Mouse (Mus musculus): ENCODE results near the gene Mroh2b.

Gene Mroh2b

DNA sequence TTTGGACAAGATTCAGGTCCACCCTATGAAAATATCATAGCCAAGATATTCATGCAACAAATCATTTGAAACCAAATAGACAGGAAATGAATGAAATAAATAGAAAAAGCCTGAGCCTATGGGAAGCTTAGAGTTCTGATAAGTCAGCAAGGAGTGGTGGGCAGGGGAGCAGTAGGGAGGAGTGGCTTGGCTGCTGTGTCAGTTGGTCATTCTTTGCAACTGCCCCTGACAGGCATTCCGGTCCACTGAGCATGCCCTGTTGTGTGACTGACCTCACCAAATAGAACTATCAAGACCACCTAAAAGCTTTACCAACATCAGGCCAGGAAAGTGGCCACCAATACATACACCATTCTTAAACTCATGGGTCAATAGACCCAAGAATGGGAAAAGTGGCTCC lies at the start of gene Mroh2b:
Gene Mroh2b (plus strand): TSS at position 301 of the 400 bp plus-strand sequence.
- no peak for DNase-seq (ENCODE audit: low spot score in 2 of 2)

DNA sequence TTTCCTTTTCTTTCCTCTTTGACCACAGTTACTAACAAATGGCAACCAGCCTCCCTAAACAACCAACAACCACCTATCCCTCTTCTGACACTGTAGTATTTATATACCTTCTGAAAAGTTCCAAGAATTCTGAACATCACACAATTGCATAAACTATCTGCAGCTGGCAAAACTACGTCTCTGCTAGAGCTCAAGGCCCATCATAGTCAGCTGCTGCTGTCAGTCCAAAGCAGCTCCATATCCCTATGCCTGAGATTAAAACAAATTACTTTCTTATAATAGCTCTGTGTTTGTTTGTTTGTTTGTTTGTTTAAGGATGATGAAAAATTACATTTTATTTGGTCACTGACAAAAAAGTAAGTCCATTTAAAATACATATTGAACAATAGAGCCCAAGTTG lies 48.5 kb upstream of the Mroh2b start:
- no peak for DNase-seq (ENCODE audit: low spot score in 2 of 2)

DNA sequence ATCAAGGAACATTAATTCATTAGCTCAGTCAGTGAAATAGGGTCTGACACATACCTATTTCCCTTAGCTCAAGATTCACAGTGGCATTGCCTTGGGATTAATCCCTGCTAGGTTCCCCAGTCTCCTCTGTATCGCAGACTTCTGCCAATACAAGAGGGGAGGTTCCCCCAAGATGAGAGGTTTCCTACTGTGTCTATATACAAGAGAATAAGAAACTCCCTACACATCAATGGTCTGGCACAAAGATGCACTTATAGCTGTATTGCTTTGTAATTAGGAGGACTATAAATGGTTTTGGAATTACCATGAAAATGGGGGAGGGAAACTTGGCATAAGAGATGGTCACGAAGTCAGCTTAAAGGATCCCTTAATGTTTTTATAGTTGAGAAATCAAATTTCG lies 3.6 kb upstream of the Mroh2b start:
- DNase-seq (ENCODE audit: low spot score in 2 of 2), result no peak

- DNase-seq (ENCODE audit: low spot score in 2 of 2), result no peak
These were observed 36.2 kb downstream of the Mroh2b start for GRCm38 (mm10) chr15:4934731-4935130.

DNA sequence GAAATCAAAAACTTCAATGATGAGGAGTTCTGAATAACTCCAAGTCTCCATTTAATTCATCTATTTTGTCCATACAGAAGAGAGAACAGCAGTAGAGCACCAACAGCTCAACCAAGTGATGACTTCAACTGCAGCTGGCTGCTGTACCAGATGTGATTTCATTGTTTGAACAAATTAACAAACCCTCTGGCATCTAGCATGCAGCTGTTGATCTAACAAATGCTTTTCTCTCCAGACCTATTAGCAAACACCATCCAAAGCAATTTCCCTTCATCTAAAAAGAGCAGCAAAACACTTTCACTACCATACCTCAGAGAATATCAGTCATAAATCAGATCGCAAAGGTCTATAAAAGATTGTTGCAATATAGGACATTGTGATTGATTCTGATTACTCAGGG lies 74.8 kb downstream of the Mroh2b start:
- DNase-seq (ENCODE audit: low spot score in 2 of 2), result no peak

DNA sequence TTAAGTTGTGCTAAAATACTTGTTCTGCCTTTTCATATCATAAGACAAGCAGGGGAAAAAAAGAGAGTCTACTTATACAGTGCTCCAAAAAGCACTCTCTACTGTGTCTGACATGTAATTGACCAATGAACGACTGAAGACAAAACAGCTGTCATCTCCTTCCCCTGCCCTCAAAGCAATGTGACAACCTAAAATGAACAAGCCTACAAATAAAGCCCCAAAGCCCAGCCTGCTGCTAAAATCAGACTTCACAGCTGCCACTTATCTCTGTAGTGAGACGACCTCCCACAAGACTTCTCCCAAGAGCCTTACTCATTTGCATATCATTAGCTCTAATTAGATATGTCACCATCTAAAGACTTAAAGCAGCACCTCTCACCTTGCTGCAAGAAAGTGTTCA lies 104.4 kb downstream of the Mroh2b start:
- no peak for DNase-seq (ENCODE audit: low spot score in 2 of 2)

DNA sequence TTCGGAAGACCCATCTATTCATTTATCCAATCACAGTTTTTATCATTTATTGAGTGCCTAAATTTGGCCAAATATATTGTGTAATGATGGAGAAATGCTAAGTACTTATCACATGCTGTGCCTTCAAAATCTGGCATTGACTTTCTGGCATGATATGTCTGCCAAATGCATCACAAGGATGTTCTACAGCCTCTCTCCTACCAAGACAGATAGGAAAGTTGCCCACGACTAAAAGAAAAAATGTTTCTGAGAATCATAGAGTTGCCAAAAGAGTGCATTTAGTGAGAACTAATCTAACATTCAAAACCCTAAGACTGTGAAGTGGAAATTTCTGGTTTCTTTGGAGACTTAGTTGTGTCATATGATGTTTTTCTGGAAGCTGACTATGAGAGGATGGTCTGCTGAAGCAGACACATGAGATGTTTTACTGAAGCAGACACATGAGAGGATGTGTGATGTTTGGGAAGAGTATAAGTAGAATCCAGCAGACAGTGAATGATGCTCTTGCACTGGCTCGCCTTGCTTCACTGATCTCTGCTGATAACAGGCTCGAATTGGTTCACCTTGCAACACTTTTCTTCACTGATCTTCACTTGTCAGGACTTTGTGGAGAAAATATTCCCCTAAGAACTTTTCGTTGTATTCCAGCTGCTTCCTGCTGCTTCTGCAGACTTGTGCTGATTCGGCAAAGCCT lies 105.1 kb downstream of the Mroh2b start:
- DNase-seq (ENCODE audit: low spot score in 2 of 2), result no peak

DNA sequence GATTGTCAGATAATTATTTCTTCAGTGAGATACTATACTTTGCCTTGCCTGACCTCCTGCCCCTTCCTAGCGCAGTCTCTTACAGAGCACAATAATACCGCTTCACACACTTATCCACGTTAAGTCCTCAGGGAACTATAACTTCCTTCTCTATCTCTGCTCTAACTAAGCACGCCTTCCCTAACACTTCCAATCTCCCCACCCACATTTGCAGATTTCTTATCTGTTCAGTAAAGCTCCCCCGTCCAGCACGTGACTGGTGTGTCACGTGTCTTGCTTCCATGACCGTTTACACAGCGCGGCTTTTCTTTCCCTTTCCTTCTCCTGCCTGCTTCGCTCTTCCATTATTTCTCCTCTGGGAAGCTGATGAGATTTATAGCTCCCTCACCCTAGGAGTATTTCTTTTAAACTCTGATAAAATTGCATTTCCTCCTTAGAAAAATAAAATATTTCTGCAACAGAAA lies 111.1 kb downstream of the Mroh2b start:
- no peak for DNase-seq (ENCODE audit: low spot score in 2 of 2)

Data from spleen, postnatal 4 days (tissue).